Mouse (Mus musculus) ES-E14 (cell line): ENCODE measurements around the gene Nfx1.

ENCODE experiments used
- CHD2 ChIP-seq: IDR thresholded peaks from 2 replicates; pipeline ENCODE4 v1.6.1; 2014; ENCODE audit warnings: mild to moderate bottlenecking, low read depth, low read length, inconsistent platforms
- HCFC1 ChIP-seq: IDR thresholded peaks from 2 replicates; pipeline ENCODE4 v1.6.1; 2012; ENCODE audit warnings: low read length, inconsistent platforms, borderline replicate concordance; ENCODE audit not compliant: insufficient read depth
- MAFK ChIP-seq: IDR thresholded peaks from 2 replicates; pipeline ENCODE4 v1.6.1; 2014; ENCODE audit warnings: mild to moderate bottlenecking, low read depth, low read length, inconsistent platforms; ENCODE audit not compliant: insufficient read depth
- ZC3H11A ChIP-seq: IDR thresholded peaks from 2 replicates; pipeline ENCODE4 v1.6.1; 2012; ENCODE audit warnings: low read depth, mild to moderate bottlenecking, inconsistent platforms, low read length, borderline replicate concordance

GRCm38 (mm10) chr4:41051781-41052180 is 81.1 kb downstream of the Nfx1 start:
- no peak for TF ChIP-seq CHD2
- no peak for TF ChIP-seq MAFK
- no peak for TF ChIP-seq HCFC1
- no peak for TF ChIP-seq ZC3H11A
